Mouse (Mus musculus) CD4-positive, CD25-positive, alpha-beta regulatory T cell, adult 2 months (primary cell): ENCODE results near the gene Tgfbr3l.
"Not testable (repeated sequence)": the region's sequence is repeated elsewhere in the genome, so short reads cannot be mapped to it uniquely, and the experiment has no call there.

Experiments used
- DNase-seq: peaks from one replicate; pipeline ENCODE4 v3.0.0-alpha.2; 2012; ENCODE audit warnings: low read depth, low spot score

Tgfbr3l gene

GRCm38 (mm10) chr8:4237814-4238433, 10.1 kb upstream of the Tgfbr3l start:
- DNase-seq, result no peak

- peak; percentile 100 for DNase-seq
Observed at GRCm38 (mm10) chr8:4238434-4239192, 9.4 kb upstream of the Tgfbr3l start, which contains the start of the genes Map2k7 and Gm49320. Gene Map2k7, plus strand, starts transcription at chr8:4238740. Gene Gm49320, plus strand, starts transcription at chr8:4238865.

GRCm38 (mm10) chr8:4239193-4239890, 8.7 kb upstream of the Tgfbr3l start:
- DNase-seq, result no peak

GRCm38 (mm10) chr8:4245061-4245460, 3.0 kb upstream of the Tgfbr3l start:
- DNase-seq, result no peak

GRCm38 (mm10) chr8:4245737-4246136, 2.3 kb upstream of the Tgfbr3l start:
- no peak for DNase-seq

- DNase-seq, result no peak
Observed at GRCm38 (mm10) chr8:4247241-4247640, 773 bp upstream of the Tgfbr3l start.

- no peak for DNase-seq
Observed at GRCm38 (mm10) chr8:4249213-4249612, 1.2 kb downstream of the Tgfbr3l start.

GRCm38 (mm10) chr8:4250306-4250970, 2.4 kb downstream of the Tgfbr3l start:
- DNase-seq, result peak; percentile 92

- no peak for DNase-seq
Observed at GRCm38 (mm10) chr8:4252116-4252760, 4.2 kb downstream of the Tgfbr3l start.

- peak; percentile 98 for DNase-seq
Observed at GRCm38 (mm10) chr8:4252934-4253841, 5.2 kb downstream of the Tgfbr3l start, which contains the start of gene Snapc2. Gene Snapc2, plus strand, starts transcription at chr8:4253080.

GRCm38 (mm10) chr8:4254001-4254400, 6.0 kb downstream of the Tgfbr3l start:
- DNase-seq, result no peak

GRCm38 (mm10) chr8:4255471-4255870, 7.5 kb downstream of the Tgfbr3l start:
- DNase-seq, result not testable (repeated sequence)

- DNase-seq, result no peak
Observed at GRCm38 (mm10) chr8:4256911-4257310, 8.9 kb downstream of the Tgfbr3l start.

GRCm38 (mm10) chr8:4257350-4257749, 9.3 kb downstream of the Tgfbr3l start:
- no peak for DNase-seq

GRCm38 (mm10) chr8:4258233-4258632, 10.2 kb downstream of the Tgfbr3l start:
- DNase-seq, result peak; percentile 83

GRCm38 (mm10) chr8:4258678-4259077, 10.7 kb downstream of the Tgfbr3l start:
- no peak for DNase-seq

GRCm38 (mm10) chr8:4259125-4259804, 11.3 kb downstream of the Tgfbr3l start, which contains the start of gene Ctxn1:
Gene Ctxn1, minus strand, starts transcription at chr8:4259274.
- peak; percentile 95 for DNase-seq

GRCm38 (mm10) chr8:4259805-4260170, 11.8 kb downstream of the Tgfbr3l start:
- DNase-seq, result no peak

GRCm38 (mm10) chr8:4263105-4263791, 15.2 kb downstream of the Tgfbr3l start:
- DNase-seq, result no peak
